Mouse (Mus musculus) megakaryocyte, embryonic 14.5 days (primary cell): ENCODE data around the gene B3galnt2.

ENCODE experiments used
- FLI1 ChIP-seq: IDR thresholded peaks from 2 replicates; pipeline ENCODE4 v1.6.1; 2012; ENCODE audit warnings: low read length, inconsistent platforms, mixed read lengths
- GATA1 ChIP-seq: IDR thresholded peaks from 3 replicates; pipeline ENCODE4 v1.6.1; 2012; ENCODE audit warnings: mixed read lengths, low read length, inconsistent platforms, borderline replicate concordance

GRCm38 (mm10) chr13:14034073-14034348 lies 79.7 kb downstream of the B3galnt2 start:
- no peak for TF ChIP-seq FLI1
- TF ChIP-seq GATA1, result no peak
